Mouse (Mus musculus) G1E-ER4 (cell line): ENCODE results near the gene Reg1. TPM values are rescaled to one million over a fixed set of nuclear protein-coding genes. Genes with fewer than 3 reads are reported as not detected.
"Not testable (repeated sequence)": the region's sequence is repeated elsewhere in the genome, so short reads cannot be mapped to it uniquely, and the experiment has no call there.

Source experiments
- GATA1 ChIP-seq: IDR thresholded peaks from one replicate; pipeline ENCODE4 v1.8.0; 2012; ENCODE audit warnings: low read length, inconsistent platforms
- polyA plus RNA-seq: library from polyadenylated mRNA; stranded (reverse); fragments of >175 nt; gene quantifications from 2 replicates; pipeline ENCODE4 v1.2.3, GENCODE M21; 2012

The Reg1 gene
- not detected in 2 replicates for polyA plus RNA-seq

GRCm38 (mm10) chr6:78422411-78422810 lies at the start of gene Reg1:
Gene Reg1 (plus strand): TSS chr6:78422711.
- TF ChIP-seq GATA1, result not testable (repeated sequence)

DNA sequence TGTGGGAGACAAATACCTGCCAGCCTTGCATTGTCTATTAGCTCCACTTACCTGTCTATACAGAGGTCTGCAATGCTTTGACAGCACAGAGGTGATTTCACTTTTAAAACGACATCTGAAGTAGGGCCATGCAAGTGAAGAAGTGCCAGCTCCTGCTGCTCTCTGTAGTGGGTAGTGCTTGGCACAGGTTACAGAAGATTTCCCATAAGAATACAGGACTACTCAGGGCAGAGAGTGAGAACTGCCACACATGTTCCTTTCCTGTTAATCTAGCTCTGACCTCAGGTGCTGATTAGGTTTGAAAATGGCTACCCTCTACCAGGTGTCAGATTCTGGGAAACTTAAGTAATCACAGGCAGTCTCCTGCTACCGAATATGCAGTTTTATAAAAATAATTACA lies 43.7 kb upstream of the Reg1 start, which contains the start of gene Reg3d:
Gene Reg3d, minus strand, starts transcription at position 101 of the 400 bp plus-strand sequence.
- TF ChIP-seq GATA1, result no peak

DNA sequence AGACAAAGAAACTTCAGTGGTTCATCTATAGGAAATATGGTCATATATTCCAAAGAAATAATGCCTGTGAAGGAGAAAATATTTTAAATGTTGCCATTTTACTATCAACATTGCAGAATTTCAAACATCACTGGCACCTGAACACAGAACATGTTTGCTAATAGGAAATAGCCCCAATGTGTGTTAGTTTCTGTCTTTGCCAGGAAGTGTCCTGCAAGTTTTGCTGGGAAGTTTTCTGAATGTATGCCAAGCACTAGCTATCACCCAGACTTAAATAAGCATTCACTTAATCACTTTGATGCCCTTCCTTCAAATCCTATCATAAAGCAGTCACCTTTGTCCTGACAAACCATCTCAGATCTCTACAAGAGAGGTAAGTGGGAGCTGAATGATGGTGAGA lies 42.1 kb upstream of the Reg1 start, which contains the start of gene Reg3a:
Gene Reg3a, plus strand, starts transcription at position 301 of the 400 bp plus-strand sequence.
- TF ChIP-seq GATA1, result no peak

- TF ChIP-seq GATA1, result no peak
Observed at GRCm38 (mm10) chr6:78385609-78386008, 36.9 kb upstream of the Reg1 start.

DNA sequence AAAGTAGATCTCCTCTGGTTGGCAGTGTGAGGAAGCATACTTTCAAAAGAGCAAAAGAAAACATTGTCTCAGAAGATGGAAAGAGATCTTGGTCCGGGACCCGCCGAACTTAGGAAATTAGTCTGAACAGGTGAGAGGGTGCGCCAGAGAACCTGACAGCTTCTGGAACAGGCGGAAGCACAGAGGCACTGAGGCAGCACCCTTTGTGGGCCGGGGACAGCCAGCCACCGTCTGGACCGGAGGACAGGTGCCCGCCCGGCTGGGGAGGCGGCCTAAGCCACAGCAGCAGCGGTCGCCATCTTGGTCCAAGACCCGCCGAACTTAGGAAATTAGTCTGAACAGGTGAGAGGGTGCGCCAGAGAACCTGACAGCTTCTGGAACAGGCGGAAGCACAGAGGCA lies 27.2 kb upstream of the Reg1 start, which contains the start of gene Reg2:
Gene Reg2, plus strand, starts transcription at position 301 of the 400 bp plus-strand sequence.
- not testable (repeated sequence) for TF ChIP-seq GATA1

DNA sequence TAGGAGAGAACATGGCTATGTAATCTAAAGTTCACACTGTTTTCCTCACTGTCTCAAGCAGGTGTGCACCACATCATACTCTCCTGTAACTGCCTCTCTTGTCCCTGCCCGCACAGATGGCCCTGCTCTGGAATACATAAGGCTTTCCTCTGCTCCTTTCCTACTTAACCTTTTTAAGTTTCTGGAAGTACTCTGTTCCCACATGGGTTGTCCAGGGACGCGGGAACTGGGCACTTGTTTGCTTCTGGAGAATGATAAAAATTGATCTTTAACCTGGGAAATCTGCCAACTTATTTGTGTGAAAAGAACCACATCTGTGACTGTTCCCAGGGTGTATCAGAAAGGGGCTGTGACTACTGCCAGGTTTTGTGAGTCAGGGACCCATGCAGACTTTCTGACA lies 3.0 kb downstream of the Reg1 start:
- no peak for TF ChIP-seq GATA1

DNA sequence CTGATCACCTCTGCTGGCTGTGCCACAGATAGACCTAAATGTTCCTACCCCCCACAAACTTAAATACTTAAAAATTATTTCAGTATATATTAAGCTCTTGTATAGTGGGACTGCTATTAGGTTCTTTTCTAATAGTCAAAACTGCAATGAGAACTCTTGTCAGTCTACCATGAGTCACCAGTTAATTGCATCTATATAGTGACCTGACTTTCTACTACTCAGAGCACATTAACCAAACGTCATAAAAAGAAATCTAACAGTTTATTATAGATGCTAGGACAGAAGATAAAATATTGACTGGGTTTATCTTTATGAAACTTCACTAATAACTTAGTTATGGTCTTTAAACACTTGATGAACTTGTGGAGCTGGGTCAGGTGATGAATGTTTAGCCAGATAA lies 24.7 kb downstream of the Reg1 start:
- no peak for TF ChIP-seq GATA1

- TF ChIP-seq GATA1, result no peak
Observed at GRCm38 (mm10) chr6:78448409-78448808, 25.9 kb downstream of the Reg1 start.

GRCm38 (mm10) chr6:78452804-78453203 lies 30.3 kb downstream of the Reg1 start:
- TF ChIP-seq GATA1, result no peak

GRCm38 (mm10) chr6:78460191-78460825 lies 37.8 kb downstream of the Reg1 start:
- TF ChIP-seq GATA1, result no peak

GRCm38 (mm10) chr6:78462360-78462759 lies 39.8 kb downstream of the Reg1 start:
- TF ChIP-seq GATA1, result no peak

- no peak for TF ChIP-seq GATA1
Observed at GRCm38 (mm10) chr6:78463266-78463665, 40.8 kb downstream of the Reg1 start.

DNA sequence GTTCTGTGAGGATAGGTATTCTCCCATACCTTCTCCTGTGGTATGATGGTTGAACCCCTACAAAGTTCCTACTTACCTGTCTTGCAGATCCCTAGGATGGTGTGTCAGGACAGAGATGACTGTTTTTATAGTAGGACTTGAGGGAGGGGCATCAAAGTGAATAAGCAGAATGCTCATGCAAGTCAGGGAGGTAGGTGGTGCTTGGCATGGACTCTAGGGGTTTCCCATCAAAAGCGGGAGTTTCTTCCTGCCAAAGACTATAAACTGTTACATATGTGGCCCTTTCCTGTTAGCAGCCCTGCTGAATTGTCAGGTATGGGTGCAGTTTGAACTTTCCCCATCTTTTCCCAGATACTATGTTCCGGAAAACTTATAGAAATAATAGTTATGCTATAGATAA lies 46.3 kb downstream of the Reg1 start, which contains the start of gene Reg3g:
Gene Reg3g, minus strand, starts transcription at position 101 of the 400 bp plus-strand sequence.
- TF ChIP-seq GATA1, result no peak

- TF ChIP-seq GATA1, result no peak
Observed at GRCm38 (mm10) chr6:78469287-78469686, 46.8 kb downstream of the Reg1 start.

Other genes with a start within 250 kb of the Reg1 start
- not detected in 2 replicates for gene Reg3b, start 52.1 kb upstream of the Reg1 start, polyA plus RNA-seq
- gene Reg3d, start 43.8 kb upstream of the Reg1 start, polyA plus RNA-seq, result not detected in 2 replicates
- not detected in 2 replicates for gene Reg3a, start 42.0 kb upstream of the Reg1 start, polyA plus RNA-seq
- gene Reg2, start 27.1 kb upstream of the Reg1 start, polyA plus RNA-seq, result not detected in 2 replicates
- gene Reg3g, start 46.2 kb downstream of the Reg1 start, polyA plus RNA-seq, result not detected in 2 replicates